Mouse (Mus musculus) lung, adult 2 months (tissue): ENCODE measurements at regions not wholly inside any gene's neighbourhood (a gene's known extent, or its start where the extent isn't known, plus 50 kb on each side); places are given as distances from the start of the nearest gene placed in this dataset.

Source experiments
- DNase-seq: peaks from one replicate; pipeline ENCODE4 v3.0.0; 2022
- H3K4me1 ChIP-seq: fragments of 200-500 bp; 2 replicates; pipeline ENCODE4 v1.6.1; 2011; ENCODE audit warnings: low read length; ENCODE audit not compliant: control insufficient read depth, insufficient read depth
- H3K4me3 ChIP-seq: fragments of 200-500 bp; replicated peaks from 2 replicates; pipeline ENCODE3; 2011; ENCODE audit warnings: low read depth, mild to moderate bottlenecking, control low read depth, low read length; ENCODE audit errors: extremely low read depth
- CTCF ChIP-seq: fragments of 200-500 bp; IDR thresholded peaks from 2 replicates; pipeline ENCODE4 v1.5.1; 2011; ENCODE audit warnings: mild to moderate bottlenecking, low read length, control low read depth; ENCODE audit not compliant: insufficient read depth
- POLR2A ChIP-seq: fragments of 200-500 bp; IDR thresholded peaks from 2 replicates; pipeline ENCODE4 v1.6.1; 2011; ENCODE audit warnings: low read depth, mild to moderate bottlenecking, control low read depth, low read length, borderline replicate concordance; ENCODE audit errors: extremely low read depth
- WGBS: fragments of 180-500 bp; shearing (Covaris S2); methylation state at CpG from one replicate; pipeline ENCODE4 v1.1.7; 2018; 5-methylcytosine and 5-hydroxymethylcytosine counted together

DNA sequence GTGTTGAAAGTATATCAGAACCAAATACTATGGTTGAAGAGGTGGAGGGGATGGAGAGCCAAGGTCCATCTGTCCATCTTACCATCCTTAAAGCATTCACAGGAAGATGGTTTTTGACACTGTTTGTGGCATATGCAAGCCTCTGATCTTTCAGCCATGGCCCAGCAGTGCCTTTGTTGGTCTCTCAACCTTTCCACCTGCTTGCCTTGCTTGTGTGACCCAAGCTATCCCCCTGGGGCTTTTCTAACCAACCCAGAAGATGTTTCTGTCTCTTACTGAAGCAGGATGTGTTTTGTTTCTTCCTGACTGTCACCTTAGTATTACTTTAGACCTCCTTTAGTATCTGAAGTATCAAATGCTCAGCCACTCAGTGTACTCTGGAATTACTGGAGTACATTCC, 107.8 kb upstream of the Prdm1 start:
- Histone ChIP-seq H3K4me3 (no peak overlapping the region), H3K4me1 (peaks cover 2% of the 10 kb centered on the region; the same call in 1 of the 2 replicates)
- DNase-seq, result no peak
- TF ChIP-seq CTCF, result no peak
- TF ChIP-seq POLR2A, result no peak

GRCm38 (mm10) chr10:44631584-44631983, 103.3 kb upstream of the Prdm1 start:
- 35% methylated on average over 8 of the region's 8 CpGs for WGBS
- no peak for DNase-seq
- TF ChIP-seq CTCF, result no peak
- no peak for TF ChIP-seq POLR2A
- no peak overlapping the region for H3K4me3 ChIP-seq
- peaks cover 2% of the 10 kb centered on the region; the same call in 1 of the 2 replicates for H3K4me1 ChIP-seq

- Histone ChIP-seq H3K4me3 (no peak overlapping the region), H3K4me1 (peaks cover 2% of the 10 kb centered on the region; the same call in 1 of the 2 replicates)
- WGBS, result 29% methylated on average over 13 of the region's 13 CpGs
- TF ChIP-seq POLR2A, result no peak
- no peak for DNase-seq
Measured at GRCm38 (mm10) chr10:44630485-44630884, 102.2 kb upstream of the Prdm1 start.

DNA sequence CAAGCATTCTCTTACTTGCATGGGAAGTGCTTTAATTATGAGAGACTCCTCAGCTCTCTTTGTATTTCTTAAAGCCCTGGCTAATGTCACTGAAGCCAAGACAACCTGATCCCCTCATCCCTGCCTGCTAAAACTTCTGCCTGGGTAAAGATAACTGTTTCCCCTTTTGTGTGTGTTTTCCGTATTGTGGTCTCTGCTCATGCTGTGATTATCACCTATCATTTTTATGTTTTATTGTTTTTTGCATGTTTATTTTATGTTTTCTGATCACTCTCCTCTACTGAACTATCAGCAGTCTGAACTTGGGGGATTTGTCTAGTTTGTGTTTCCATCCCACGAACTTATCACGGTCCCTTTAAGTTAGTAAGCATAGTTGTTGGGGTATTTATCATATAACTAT, 100.1 kb upstream of the Prdm1 start:
- H3K4me1 ChIP-seq, result peaks cover 2% of the 10 kb centered on the region; the same call in 1 of the 2 replicates
- no peak overlapping the region for H3K4me3 ChIP-seq
- DNase-seq, result no peak
- TF ChIP-seq CTCF (no peak), POLR2A (no peak)
- WGBS, result 91% methylated on average over 3 of the region's 3 CpGs

GRCm38 (mm10) chr10:44627431-44627830, 99.1 kb upstream of the Prdm1 start:
- TF ChIP-seq POLR2A (no peak), CTCF (no peak)
- H3K4me1 ChIP-seq, result peaks cover 2% of the 10 kb centered on the region; the same call in 1 of the 2 replicates
- 88% methylated on average over 3 of the region's 3 CpGs for WGBS
- H3K4me3 ChIP-seq, result no peak overlapping the region
- DNase-seq, result no peak

DNA sequence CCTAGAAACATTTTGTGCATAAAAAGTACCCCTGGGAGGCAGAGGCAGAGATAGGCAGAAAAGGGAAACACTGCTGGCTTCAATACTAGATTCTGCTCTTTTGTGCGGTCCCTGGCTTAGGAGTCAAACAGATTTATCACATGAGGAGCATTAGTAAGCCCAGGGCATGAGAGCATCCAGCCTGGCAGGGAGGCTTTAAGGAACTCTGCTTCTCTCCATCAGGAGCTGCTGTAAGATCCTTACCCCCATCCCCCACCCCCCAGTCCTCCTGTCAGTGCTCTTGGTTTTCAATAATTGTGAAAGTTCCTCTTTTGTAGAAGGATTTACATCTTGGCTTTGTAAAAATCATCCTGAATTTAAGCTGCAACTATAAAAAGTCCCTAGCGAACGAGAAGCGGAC, 97.2 kb upstream of the Prdm1 start:
- Histone ChIP-seq H3K4me1 (no peaks in the 10 kb centered on the region), H3K4me3 (no peak overlapping the region)
- no peak for DNase-seq
- TF ChIP-seq CTCF (no peak), POLR2A (no peak)
- 84% methylated on average over 4 of the region's 4 CpGs for WGBS

GRCm38 (mm10) chr10:44615586-44615985, 87.3 kb upstream of the Prdm1 start:
- H3K4me1 ChIP-seq, result no peaks in the 10 kb centered on the region
- WGBS, result 69% methylated on average over 1 of the region's 1 CpGs
- TF ChIP-seq CTCF (no peak), POLR2A (no peak)
- H3K4me3 ChIP-seq, result no peak overlapping the region
- no peak for DNase-seq

GRCm38 (mm10) chr10:44612571-44612970, 84.3 kb upstream of the Prdm1 start:
- no peak for DNase-seq
- TF ChIP-seq POLR2A, result no peak
- no peak for TF ChIP-seq CTCF
- WGBS, result 89% methylated on average over 7 of the region's 7 CpGs
- Histone ChIP-seq H3K4me1 (peaks cover 8% of the 10 kb centered on the region), H3K4me3 (no peak overlapping the region)

DNA sequence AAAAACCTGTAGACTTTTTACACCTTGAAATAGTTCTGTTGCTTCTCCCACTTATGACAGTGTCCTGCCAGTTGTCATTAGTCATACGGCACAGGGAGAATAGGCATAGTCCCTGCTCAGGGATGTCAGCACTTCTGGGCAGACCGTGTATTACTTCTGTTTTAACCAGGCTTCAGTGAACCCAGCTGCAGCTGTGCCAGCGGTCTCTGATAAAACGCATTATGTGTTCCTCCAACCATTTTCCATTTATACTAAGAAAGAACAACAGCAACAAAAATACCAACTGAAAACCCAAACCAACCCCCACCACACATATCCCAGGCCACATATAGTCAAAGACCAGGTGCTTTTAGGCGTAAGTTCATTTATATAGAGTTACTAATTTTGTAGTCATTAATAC, 83.1 kb upstream of the Prdm1 start:
- peaks cover 9% of the 10 kb centered on the region for H3K4me1 ChIP-seq
- no peak overlapping the region for H3K4me3 ChIP-seq
- 84% methylated on average over 5 of the region's 5 CpGs for WGBS
- DNase-seq, result no peak
- no peak for TF ChIP-seq CTCF
- TF ChIP-seq POLR2A, result no peak

- H3K4me3 ChIP-seq, result no peak overlapping the region
- TF ChIP-seq CTCF (no peak), POLR2A (no peak)
- peaks cover 9% of the 10 kb centered on the region for H3K4me1 ChIP-seq
- 76% methylated on average over 6 of the region's 6 CpGs for WGBS
- no peak for DNase-seq
Measured at GRCm38 (mm10) chr10:44609187-44609586, 80.9 kb upstream of the Prdm1 start.
